Mouse (Mus musculus): ENCODE data around the gene Snrnp200. TPM values are rescaled to one million over a fixed set of nuclear protein-coding genes. Genes with fewer than 3 reads are reported as not detected.
"Not testable (repeated sequence)": the region's sequence is repeated elsewhere in the genome, so short reads cannot be mapped to it uniquely, and the experiment has no call there.

Gene Snrnp200
- polyA plus RNA-seq, 1 experiment from 2014 or later: 49.5 TPM

DNA sequence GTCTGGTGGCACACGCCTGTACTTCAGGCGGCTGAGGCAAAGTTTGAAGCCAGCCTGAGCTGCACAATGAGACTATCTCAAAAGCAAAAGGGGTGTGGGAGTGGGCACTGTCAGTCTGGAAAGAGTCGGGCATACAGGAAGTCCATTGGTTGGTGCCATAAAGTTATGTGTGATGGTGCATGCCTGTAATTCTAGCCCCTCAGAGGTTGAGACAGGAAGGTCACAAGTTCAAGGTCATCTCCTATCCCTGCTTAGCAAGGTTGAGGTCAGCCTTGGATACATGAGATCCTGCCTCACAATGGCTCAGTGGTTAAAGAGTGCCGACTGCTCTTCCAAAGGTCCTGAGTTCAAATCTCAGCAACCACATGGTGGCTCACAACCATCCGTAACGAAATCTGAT lies 47.1 kb downstream of the Snrnp200 start:
- Histone ChIP-seq H3K36me3 (peaks cover 46% of the 10 kb centered on the region), H3K27ac (ENCODE audit: poor library complexity, severe bottlenecking) (no peak overlapping the region), H3K27me3 (replicated peaks) (no peaks in the 10 kb centered on the region), H3K4me2 (no peak overlapping the region), H3K9me3 (replicated peaks) (no peaks in the 10 kb centered on the region), H3K4me1 (replicated peaks) (peaks cover 37% of the 10 kb centered on the region), H3K9ac (no peak overlapping the region), H3K4me3 (no peak overlapping the region)
- 82% methylated on average over 6 of the region's 6 CpGs for WGBS
- no peak for ATAC-seq (ENCODE audit: insufficient number of reproducible peaks, low FRiP score)

DNA sequence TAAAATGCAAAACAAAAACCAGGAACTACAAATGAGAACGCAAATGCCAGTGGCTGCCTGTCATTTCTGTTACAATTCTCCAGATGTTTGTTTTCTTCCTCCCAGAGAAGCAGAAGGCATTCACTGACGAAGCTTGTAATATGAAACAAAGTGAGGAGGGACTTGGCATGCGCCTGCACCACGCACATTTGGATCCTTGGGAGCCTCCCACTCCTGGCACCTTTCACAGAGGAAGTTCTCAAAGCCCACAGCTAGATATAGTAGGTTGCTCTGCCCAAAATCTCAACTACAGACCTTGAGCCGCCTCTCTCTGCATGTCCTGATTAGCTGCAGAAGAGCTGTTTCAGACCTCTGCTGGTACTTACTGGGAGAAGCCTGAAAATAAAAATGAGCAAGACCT lies 51.2 kb downstream of the Snrnp200 start:
- Histone ChIP-seq H3K36me3 (peaks cover 47% of the 10 kb centered on the region), H3K4me3 (no peak overlapping the region), H3K27ac (ENCODE audit: poor library complexity, severe bottlenecking) (no peak overlapping the region), H3K4me1 (replicated peaks) (peaks cover 12% of the 10 kb centered on the region; the same call in 1 of the 2 replicates), H3K4me2 (no peak overlapping the region), H3K27me3 (replicated peaks) (no peaks in the 10 kb centered on the region), H3K9ac (no peak overlapping the region), H3K9me3 (replicated peaks) (no peaks in the 10 kb centered on the region)
- no peak for ATAC-seq (ENCODE audit: insufficient number of reproducible peaks, low FRiP score)
- WGBS: 88% methylated on average over 5 of the region's 5 CpGs

DNA sequence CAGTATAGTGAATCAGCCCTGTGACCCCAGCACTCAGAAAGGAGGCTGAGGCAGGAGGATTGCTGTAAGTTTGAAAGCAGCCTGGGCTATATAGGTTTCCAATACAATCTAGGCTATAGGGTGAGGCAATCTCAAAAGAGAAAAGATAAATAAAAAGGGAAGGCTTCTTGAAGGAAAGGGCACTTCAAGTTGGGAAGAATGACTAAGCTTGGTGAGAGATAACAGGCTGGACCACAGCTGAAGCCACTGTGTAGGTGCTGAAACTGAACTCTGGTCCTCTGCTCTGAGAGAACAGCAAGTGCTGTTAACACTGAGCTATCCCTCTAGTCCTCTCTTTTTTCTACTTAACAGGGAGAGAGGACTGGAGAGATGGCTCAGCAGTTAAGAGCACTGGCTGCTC lies 54.3 kb downstream of the Snrnp200 start:
- Histone ChIP-seq H3K4me2 (no peak overlapping the region), H3K27me3 (replicated peaks) (no peaks in the 10 kb centered on the region), H3K9me3 (replicated peaks) (no peaks in the 10 kb centered on the region), H3K9ac (no peak overlapping the region), H3K4me1 (replicated peaks) (no peaks in the 10 kb centered on the region), H3K27ac (ENCODE audit: poor library complexity, severe bottlenecking) (no peak overlapping the region), H3K4me3 (no peak overlapping the region), H3K36me3 (peaks cover 30% of the 10 kb centered on the region)
- no peak for ATAC-seq (ENCODE audit: insufficient number of reproducible peaks, low FRiP score)

DNA sequence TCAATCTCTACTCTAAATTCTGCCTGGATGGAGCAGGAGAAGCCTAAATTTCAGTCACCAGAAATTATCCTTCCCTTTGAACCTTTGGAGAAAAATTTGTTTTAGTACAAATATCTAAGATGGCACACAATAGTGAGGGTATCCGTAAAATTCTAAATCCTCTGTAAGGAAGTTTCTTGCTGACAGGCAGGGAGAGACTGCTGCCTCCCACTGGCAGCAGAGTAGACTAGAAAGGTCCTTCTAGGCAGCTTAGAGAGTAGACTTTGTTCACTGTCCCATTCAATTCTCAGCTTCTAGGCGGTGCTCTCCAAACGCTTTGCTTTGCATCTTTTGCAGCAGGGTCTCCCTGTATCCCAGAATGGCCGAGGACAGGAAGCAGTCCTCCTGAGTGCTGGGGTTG lies 59.7 kb downstream of the Snrnp200 start:
- H3K36me3 ChIP-seq: no peaks in the 10 kb centered on the region
- H3K4me3 ChIP-seq: no peak overlapping the region
- no peak overlapping the region for H3K4me2 ChIP-seq
- H3K27me3 ChIP-seq (replicated peaks): no peaks in the 10 kb centered on the region
- no peak overlapping the region for H3K9ac ChIP-seq
- WGBS: 40% methylated on average over 4 of the region's 4 CpGs
- H3K27ac ChIP-seq (ENCODE audit: poor library complexity, severe bottlenecking): no peak overlapping the region
- no peak for ATAC-seq (ENCODE audit: insufficient number of reproducible peaks, low FRiP score)
- H3K9me3 ChIP-seq (replicated peaks): no peaks in the 10 kb centered on the region
- H3K4me1 ChIP-seq (replicated peaks): peaks cover 7% of the 10 kb centered on the region; the same call in 1 of the 2 replicates

DNA sequence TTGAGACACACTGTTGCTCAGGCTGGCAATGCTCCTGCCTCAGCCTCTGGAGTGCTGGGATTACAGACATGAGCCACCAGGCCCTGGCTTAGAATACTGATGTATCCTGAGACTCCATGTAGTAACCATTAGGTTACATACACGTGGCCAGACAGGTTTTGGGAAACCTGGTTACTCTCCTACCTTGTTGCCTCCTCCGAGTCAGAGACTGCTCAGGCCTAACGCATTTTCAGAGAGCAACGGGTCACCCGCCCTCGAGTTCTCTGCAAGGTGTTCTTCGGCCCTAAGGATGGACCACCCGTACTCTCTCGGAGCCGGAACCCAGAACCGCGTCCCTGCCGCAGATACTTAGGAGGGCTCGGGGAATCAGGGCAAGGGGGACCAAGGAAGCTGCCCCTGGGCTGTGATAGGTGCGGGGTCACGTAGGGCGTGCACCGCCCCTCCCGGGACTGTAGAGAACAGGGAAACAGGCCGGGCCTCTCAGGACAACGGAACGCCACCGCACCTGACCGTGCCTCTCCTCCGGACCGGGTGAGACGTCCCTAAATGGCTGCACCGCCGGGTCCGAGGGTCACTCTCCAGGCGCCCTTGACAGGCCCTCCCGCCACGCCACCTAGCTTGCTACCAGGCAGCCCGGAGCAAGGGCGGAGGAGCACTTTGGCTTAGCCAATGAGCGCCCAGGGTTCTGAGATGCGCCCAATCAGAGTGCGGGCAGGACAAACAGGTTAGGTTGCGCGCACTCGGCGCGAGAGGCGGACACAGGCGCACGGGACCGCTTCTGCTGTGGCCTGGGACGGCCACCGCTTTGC lies 61.5 kb downstream of the Snrnp200 start, which contains the start of gene Stard7:
TSS of gene Stard7 (plus strand) at position 728 of the 809 bp plus-strand sequence.
- peak within 1 kb of the TSS; percentile 79 for H3K4me3 ChIP-seq
- H3K4me1 ChIP-seq (replicated peaks): peaks cover 14% of the 10 kb centered on the region
- no peaks in the 10 kb centered on the region for H3K27me3 ChIP-seq (replicated peaks)
- no peaks in the 10 kb centered on the region for H3K9me3 ChIP-seq (replicated peaks)
- peak; percentile 99 for ATAC-seq (ENCODE audit: insufficient number of reproducible peaks, low FRiP score)
- peak within 1 kb of the TSS; percentile 88 for H3K4me2 ChIP-seq
- H3K36me3 ChIP-seq: no peaks in the 10 kb centered on the region
- H3K9ac ChIP-seq: peak within 1 kb of the TSS; percentile 92
- WGBS: under 1% methylated on average over 49 of the region's 49 CpGs
- peak within 1 kb of the TSS; percentile 97 for H3K27ac ChIP-seq (ENCODE audit: poor library complexity, severe bottlenecking)

DNA sequence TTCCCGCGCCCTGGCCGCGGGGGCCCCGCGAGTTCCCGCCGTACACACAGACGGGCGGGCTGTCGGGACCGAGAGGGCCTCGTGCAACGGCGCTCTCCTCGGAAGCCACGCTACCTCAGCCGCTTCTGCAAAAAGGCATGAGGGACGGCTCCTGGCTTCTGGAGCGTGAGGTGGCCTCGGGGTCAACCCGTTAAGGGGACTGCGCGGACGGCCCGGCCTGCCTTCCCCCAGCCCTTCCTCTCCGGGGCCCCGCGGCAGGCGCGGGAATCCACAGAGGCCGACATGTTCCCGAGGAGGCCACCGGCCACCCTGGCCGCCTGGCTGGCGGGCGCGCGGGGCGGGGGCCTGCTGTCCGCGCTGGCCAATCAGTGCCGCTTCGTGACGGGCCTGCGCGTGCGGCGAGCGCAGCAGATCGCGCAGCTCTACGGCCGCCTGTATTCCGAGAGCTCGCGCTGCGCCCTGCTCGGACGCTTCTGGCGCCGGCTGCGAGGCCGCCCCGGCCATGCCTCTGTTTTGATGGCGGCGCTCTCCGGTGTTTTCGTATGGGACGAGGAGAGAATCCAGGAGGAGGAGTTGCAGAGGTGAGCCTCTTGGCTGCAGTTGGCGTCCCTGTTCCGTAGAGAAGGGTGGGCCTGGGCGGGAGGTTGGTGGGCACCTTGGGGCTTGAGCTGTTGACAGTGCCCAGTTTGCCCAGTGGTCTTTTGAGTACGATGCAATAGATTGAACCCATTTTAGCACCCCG lies 62.3 kb downstream of the Snrnp200 start:
- WGBS: under 1% methylated on average over 75 of the region's 75 CpGs
- Histone ChIP-seq H3K27me3 (replicated peaks) (no peaks in the 10 kb centered on the region), H3K4me3 (peak overlapping the region; percentile 79), H3K4me2 (peak overlapping the region; percentile 88), H3K9me3 (replicated peaks) (no peaks in the 10 kb centered on the region), H3K36me3 (no peaks in the 10 kb centered on the region), H3K9ac (peak overlapping the region; percentile 92), H3K4me1 (replicated peaks) (peaks cover 19% of the 10 kb centered on the region), H3K27ac (ENCODE audit: poor library complexity, severe bottlenecking) (peak overlapping the region; percentile 97)
- peak; percentile 95 for ATAC-seq (ENCODE audit: insufficient number of reproducible peaks, low FRiP score)

DNA sequence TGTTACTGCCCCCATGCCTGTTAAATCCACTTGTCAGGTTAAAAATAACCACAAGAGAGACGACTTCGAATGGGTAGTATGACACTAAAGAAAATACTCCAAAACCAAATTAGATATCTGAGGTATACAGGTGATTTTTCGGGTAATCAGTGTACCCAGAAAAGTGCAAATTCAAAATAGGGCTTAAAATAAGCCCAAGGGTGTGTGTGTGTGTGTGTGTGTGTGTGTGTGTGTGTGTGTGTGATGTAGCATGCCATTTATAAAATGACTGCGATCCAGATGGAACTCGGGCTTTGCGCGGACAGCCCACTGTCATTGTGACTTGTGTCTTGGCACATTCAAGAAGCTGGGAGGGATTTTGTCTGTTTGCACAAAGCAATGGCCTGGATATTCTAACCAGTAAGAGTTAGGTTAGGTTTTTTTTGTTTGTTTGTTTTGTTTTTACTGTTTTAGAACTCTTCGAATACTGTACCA lies 62.9 kb downstream of the Snrnp200 start:
- Histone ChIP-seq H3K9ac (peak overlapping the region; percentile 92), H3K9me3 (replicated peaks) (no peaks in the 10 kb centered on the region), H3K36me3 (no peaks in the 10 kb centered on the region), H3K27me3 (replicated peaks) (no peaks in the 10 kb centered on the region), H3K4me3 (peak overlapping the region; percentile 79), H3K4me1 (replicated peaks) (peaks cover 24% of the 10 kb centered on the region), H3K27ac (ENCODE audit: poor library complexity, severe bottlenecking) (peak overlapping the region; percentile 97), H3K4me2 (peak overlapping the region; percentile 88)
- no peak for ATAC-seq (ENCODE audit: insufficient number of reproducible peaks, low FRiP score)
- WGBS: 13% methylated on average over 8 of the region's 8 CpGs

DNA sequence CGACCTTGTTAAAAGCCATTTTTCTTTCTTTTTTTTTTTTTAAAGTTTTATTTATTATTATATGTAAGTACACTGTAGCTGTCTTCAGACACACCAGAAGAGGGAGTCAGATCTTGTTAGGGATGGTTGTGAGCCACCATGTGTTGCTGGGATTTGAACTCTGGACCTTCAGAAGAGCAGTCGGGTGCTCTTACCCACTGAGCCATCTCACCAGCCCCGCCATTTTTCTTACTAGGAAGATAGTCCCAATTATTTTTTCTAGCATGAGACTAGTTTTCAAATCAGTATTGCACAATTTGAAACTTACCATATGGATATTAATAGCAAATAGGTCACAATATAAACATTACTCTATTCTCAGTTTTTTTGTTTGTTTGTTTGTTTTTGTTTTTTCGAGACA lies 63.9 kb downstream of the Snrnp200 start:
- WGBS: 88% methylated on average over 4 of the region's 4 CpGs
- not testable (repeated sequence) for H3K4me3 ChIP-seq; H3K27ac ChIP-seq (ENCODE audit: poor library complexity, severe bottlenecking); H3K27me3 ChIP-seq (replicated peaks); H3K36me3 ChIP-seq; ATAC-seq (ENCODE audit: insufficient number of reproducible peaks, low FRiP score); H3K9ac ChIP-seq; H3K9me3 ChIP-seq (replicated peaks)
- peak overlapping the region; percentile 62; the same call in 1 of the 2 replicates for H3K4me2 ChIP-seq
- peaks cover 26% of the 10 kb centered on the region for H3K4me1 ChIP-seq (replicated peaks)

DNA sequence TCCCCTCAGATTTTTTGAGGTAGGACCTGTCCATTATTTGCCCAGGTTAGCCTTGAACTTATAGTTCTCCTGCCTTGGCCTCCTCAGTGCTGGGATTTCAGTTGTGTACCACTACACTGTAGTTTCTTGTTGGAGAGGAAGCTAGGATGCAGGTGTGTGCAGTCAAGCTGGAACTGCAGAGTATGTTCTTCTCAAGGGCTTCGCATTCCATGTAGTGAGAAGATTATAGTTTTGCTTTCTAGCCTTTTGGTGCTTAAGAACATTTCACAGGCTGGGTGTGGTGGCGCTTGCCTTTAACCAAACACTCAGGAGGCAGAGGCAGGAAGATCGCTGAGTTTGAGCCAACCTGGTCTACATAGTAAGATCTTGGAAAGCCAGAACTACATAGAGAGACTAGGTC lies 64.6 kb downstream of the Snrnp200 start:
- H3K4me1 ChIP-seq (replicated peaks): peaks cover 26% of the 10 kb centered on the region
- no peaks in the 10 kb centered on the region for H3K27me3 ChIP-seq (replicated peaks)
- H3K9me3 ChIP-seq (replicated peaks): no peaks in the 10 kb centered on the region
- WGBS: 99% methylated on average over 3 of the region's 3 CpGs
- no peak overlapping the region for H3K9ac ChIP-seq
- H3K4me2 ChIP-seq: no peak overlapping the region
- no peak overlapping the region for H3K4me3 ChIP-seq
- ATAC-seq (ENCODE audit: insufficient number of reproducible peaks, low FRiP score): no peak
- H3K36me3 ChIP-seq: no peaks in the 10 kb centered on the region
- H3K27ac ChIP-seq (ENCODE audit: poor library complexity, severe bottlenecking): no peak overlapping the region

DNA sequence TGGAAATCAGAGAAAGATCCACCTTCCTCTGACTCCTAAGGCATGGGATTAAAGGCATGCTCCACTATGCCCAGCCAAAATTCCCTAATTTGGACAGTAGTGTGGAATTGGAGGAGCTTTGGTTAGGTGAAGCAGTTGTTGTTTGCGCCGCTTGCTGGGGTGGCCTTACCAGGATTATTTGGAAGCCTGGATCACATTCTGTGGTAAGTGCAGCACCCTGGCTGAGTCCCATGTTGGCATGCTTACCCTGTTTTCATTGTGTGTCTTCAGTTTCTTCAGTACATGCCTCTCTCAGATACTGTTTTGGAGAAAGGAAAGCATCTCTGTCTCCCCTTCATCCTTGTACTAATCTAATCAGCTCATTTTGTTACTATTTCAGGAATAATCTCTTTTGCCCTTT lies 66.4 kb downstream of the Snrnp200 start:
- Histone ChIP-seq H3K36me3 (peaks cover 2% of the 10 kb centered on the region; the same call in 1 of the 2 replicates), H3K4me1 (replicated peaks) (peaks cover 31% of the 10 kb centered on the region), H3K27ac (ENCODE audit: poor library complexity, severe bottlenecking) (no peak overlapping the region; the same call in 1 of the 2 replicates), H3K4me2 (peak overlapping the region; percentile 6; the same call in 1 of the 2 replicates), H3K27me3 (replicated peaks) (no peaks in the 10 kb centered on the region), H3K4me3 (no peak overlapping the region), H3K9ac (0 out of 2 replicates have a peak overlapping the region, but pooled peaks have one; percentile 14), H3K9me3 (replicated peaks) (no peaks in the 10 kb centered on the region)
- no peak for ATAC-seq (ENCODE audit: insufficient number of reproducible peaks, low FRiP score)
- WGBS: 79% methylated on average over 2 of the region's 2 CpGs
